ENCODE assay signal across 8 mouse cellular contexts in the genomic region with DNA sequence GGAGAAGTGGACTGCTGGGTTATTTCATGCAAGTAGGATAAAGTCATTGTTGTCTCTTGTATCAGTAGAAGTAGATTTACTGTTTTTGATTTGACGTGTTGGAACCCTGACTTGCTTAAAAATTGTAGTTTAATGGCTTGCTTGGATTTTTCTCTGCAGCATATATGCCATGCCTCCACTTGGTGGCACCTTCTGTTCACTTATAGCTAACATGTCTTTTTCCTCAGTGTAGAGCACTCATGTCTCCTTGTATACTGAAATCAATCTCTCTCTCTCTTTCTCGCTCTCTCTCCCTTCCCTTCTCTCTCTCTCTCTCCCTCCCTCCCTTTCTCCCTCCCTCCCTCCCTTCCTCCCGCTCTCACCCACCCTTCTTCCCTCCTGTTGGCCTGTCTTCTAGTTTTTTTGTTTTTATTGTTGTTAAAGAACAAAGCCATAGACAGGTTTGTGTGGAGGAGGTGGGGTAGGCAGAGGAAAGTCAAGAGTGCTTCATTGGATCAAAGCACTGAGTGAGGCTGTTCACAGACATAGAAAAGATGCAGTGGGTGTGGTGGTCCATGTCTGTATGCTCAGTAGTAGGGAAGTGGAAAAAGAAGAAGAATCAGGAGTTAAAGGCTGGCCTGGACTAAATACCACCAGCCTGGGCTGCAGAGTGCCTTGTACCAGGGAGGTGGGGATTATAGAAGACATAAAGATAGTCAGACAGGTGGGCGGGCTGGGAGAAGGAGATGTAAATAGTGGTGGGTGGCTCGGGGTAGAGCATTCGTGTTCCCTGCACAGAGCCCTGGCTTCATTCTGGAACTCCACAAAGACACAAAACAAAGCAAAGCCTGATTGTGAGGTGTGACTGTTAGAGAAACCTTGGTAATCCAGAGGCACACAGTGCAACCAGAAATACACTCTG. TPM values are rescaled to one million over a fixed set of nuclear protein-coding genes. Genes with fewer than 3 reads are reported as not detected.
DNase-seq lines count a peak whose midpoint lies in the region; ATAC-seq and TF ChIP-seq lines count a peak whose summit lies in the region.

No protein-coding gene starts in this region.

- no peak for TF ChIP-seq POLR2A in kidney, adult 2 months (IDR thresholded peaks at IDR 0.05; ENCODE audit: low read depth, low read length)

- H3K9me3 ChIP-seq in kidney, postnatal 0 days (replicated peaks; ENCODE audit: low read length), result no peaks in the 10 kb centered on the region

- intact Hi-C loops in left cerebral cortex, postnatal 25 days (cut with DNase I), result loop anchor here (2.0 to 10.0 kb wide), 3 partner anchors 198 to 744 kb away; no protein-coding TSS in a partner anchor
- intact Hi-C loops in heart, postnatal 14 days (cut with DNase I), result loop anchor here (10.0 kb wide), 1 partner anchor 394 kb away; no protein-coding TSS in a partner anchor

- ATAC-seq in kidney, postnatal 0 days (replicated peaks; ENCODE audit: low FRiP score, low read depth), result no peak
- ATAC-seq in granulocyte monocyte progenitor cell, adult 5-6 weeks (replicated peaks; ENCODE audit: poor library complexity, severe bottlenecking), result no peak

- peak; percentile 67 for TF ChIP-seq CTCF in kidney, postnatal 0 days (IDR thresholded peaks at IDR 0.05; ENCODE audit: low read depth)
- no peak for TF ChIP-seq CTCF in kidney, adult 2 months (conservative IDR thresholded peaks at IDR 0.05; ENCODE audit: insufficient read depth, insufficient read length, low read depth, low read length)

- H3K4me3 ChIP-seq in kidney, postnatal 0 days (replicated peaks; ENCODE audit: low read depth, low read length), result no peak overlapping the region
- no peak overlapping the region for H3K4me3 ChIP-seq in kidney, adult 2 months (ENCODE audit: insufficient read depth, low read depth, low read length)

- H3K36me3 ChIP-seq in kidney, postnatal 0 days (ENCODE audit: insufficient read depth, low read length), result peaks cover 24% of the 10 kb centered on the region
- H3K36me3 ChIP-seq in kidney, adult 2 months (ENCODE audit: control insufficient read depth, insufficient read depth, low read length), result no peaks in the 10 kb centered on the region; the same call in 1 of the 2 replicates

- H3K27ac ChIP-seq in kidney, postnatal 0 days, result no peak overlapping the region
- H3K27ac ChIP-seq in kidney, adult 2 months (ENCODE audit: insufficient read depth, low read depth, low read length), result no peak overlapping the region

- no peaks in the 10 kb centered on the region for H3K27me3 ChIP-seq in kidney, postnatal 0 days (ENCODE audit: insufficient read depth, low read length)
- H3K27me3 ChIP-seq in kidney, adult 2 months (replicated peaks; ENCODE audit: control insufficient read depth, insufficient read depth, low read length), result no peaks in the 10 kb centered on the region

- DNase-seq in kidney, postnatal 0 days (ENCODE audit: low spot score), result peak; percentile 59
- DNase-seq in kidney, adult 2 months, result no peak
- DNase-seq in 416B (ENCODE audit: low read depth) (peak; percentile 17), adipocyte (ENCODE audit: low spot score) (peak; percentile 26)
- DNase-seq in left cerebral cortex, postnatal 25 days (ENCODE audit: low spot score in 2 of 2), result peak; percentile 24 to 68
- no peak for DNase-seq in adrenal gland, adult 18-20 months (ENCODE audit: low spot score in 2 of 2)
- DNase-seq in heart, postnatal 14 days, result no peak

- no peak overlapping the region for H3K4me2 ChIP-seq in kidney, postnatal 0 days (ENCODE audit: low read length)

- no peaks in the 10 kb centered on the region for H3K4me1 ChIP-seq in kidney, postnatal 0 days (replicated peaks; ENCODE audit: insufficient read depth, low read length)
- no peaks in the 10 kb centered on the region for H3K4me1 ChIP-seq in kidney, adult 2 months (ENCODE audit: control insufficient read depth, insufficient read depth, low read length)

- no peak overlapping the region for H3K9ac ChIP-seq in kidney, postnatal 0 days (ENCODE audit: low read depth, low read length)

- 71% methylated on average over 6 of the region's 6 CpGs for WGBS in kidney, postnatal 0 days
- WGBS in kidney, adult 2 months, result 79% methylated on average over 6 of the region's 6 CpGs

RNA-seq across cellular contexts. Expression of gene Ndufa12, which starts 12.4 kb away (rescaled TPM):
- polyA plus RNA-seq in kidney, postnatal 0 days (2015; fragmentation: Nextera tagmentation; extraction: Ambion mirVana), result 706 and 752 TPM in 2 replicates
- 223 and 328 TPM in 2 replicates for polyA plus RNA-seq in kidney, adult 2 months (2012; rRNA removed)
- total RNA-seq in left cerebral cortex, postnatal 25 days (2021), result 100 to 1,000 TPM; 214 to 234 TPM
- 202 and 216 TPM in 2 replicates for total RNA-seq in granulocyte monocyte progenitor cell, adult 5-6 weeks (2014; fragmentation: Nextera tagmentation)
- 350 and 390 TPM in 2 replicates for total RNA-seq in granulocyte monocyte progenitor cell, adult 5-6 weeks (2017)
- 100 to 1,000 TPM; 359 to 463 TPM for total RNA-seq in adrenal gland, adult 18-20 months (2021)
- 100 to 1,000 TPM; 667 to 680 TPM for total RNA-seq in heart, postnatal 14 days (2021)

Comparison
In these comparisons a context has a peak if more than half of its experiments do, and no peak if none do; other contexts are left out.
1. DNase-seq: peak in kidney, postnatal 0 days (single experiment), 416B (single experiment), adipocyte (single experiment) and left cerebral cortex, postnatal 25 days (2 of 2); none in kidney, adult 2 months (single experiment), adrenal gland, adult 18-20 months (0 of 2) and heart, postnatal 14 days (0 of 2).